Mouse (Mus musculus) spleen, postnatal 14 days (tissue): ENCODE measurements around the gene Rarb.

Experiments used
- DNase-seq, 2 experiments: peaks; one replicate each; pipeline ENCODE4 v3.0.0; 2021 to 2022; ENCODE audit warnings: low spot score in 2 of 2

Rarb gene

GRCm38 (mm10) chr14:16434396-16435171 is 384.4 kb downstream of the Rarb start:
- peak in 1 of 2 experiments; percentile 25 for DNase-seq

- no peak for DNase-seq
These were observed 385.8 kb downstream of the Rarb start for GRCm38 (mm10) chr14:16433206-16433605.

GRCm38 (mm10) chr14:16432550-16432949 is 386.4 kb downstream of the Rarb start:
- no peak for DNase-seq

- DNase-seq: no peak
These were observed 386.9 kb downstream of the Rarb start for GRCm38 (mm10) chr14:16431941-16432499.

- DNase-seq: no peak
These were observed 391.4 kb downstream of the Rarb start for GRCm38 (mm10) chr14:16427569-16427968.

- no peak for DNase-seq
These were observed 404.8 kb downstream of the Rarb start for GRCm38 (mm10) chr14:16414163-16414562.

GRCm38 (mm10) chr14:16405187-16405586 is 413.8 kb downstream of the Rarb start:
- DNase-seq: no peak

GRCm38 (mm10) chr14:16384783-16385182 is 434.2 kb downstream of the Rarb start:
- no peak for DNase-seq
